Mouse (Mus musculus) midbrain, embryonic 11.5 days (tissue): ENCODE results near the gene Psmc6. TPM values are rescaled to one million over a fixed set of nuclear protein-coding genes. Genes with fewer than 3 reads are reported as not detected.

Source experiments
- ATAC-seq: fragments of 200-750 bp; cut with Nextera tagmentation; 2 replicates; pipeline ENCODE4 v1.8.0; 2017; ENCODE audit warnings: moderate TSS enrichment, moderate library complexity; ENCODE audit not compliant: low FRiP score
- DNase-seq: peaks from one replicate; pipeline ENCODE4 v3.0.0; 2015; ENCODE audit warnings: low spot score; ENCODE audit errors: missing footprints
- H3K27ac ChIP-seq: fragments of 300-500 bp; sonication (generic); 2 replicates; pipeline ENCODE4 v1.5.1; 2014; ENCODE audit warnings: low read depth, low read length
- H3K27me3 ChIP-seq: fragments of 300-500 bp; sonication (generic); 2 replicates; pipeline ENCODE4 v1.6.1; 2014; ENCODE audit warnings: mild to moderate bottlenecking, low read length, moderate library complexity, mixed read lengths; ENCODE audit not compliant: control insufficient read depth, insufficient read depth
- H3K36me3 ChIP-seq: fragments of 300-500 bp; sonication (generic); 2 replicates; pipeline ENCODE4 v1.6.1; 2014; ENCODE audit warnings: mild to moderate bottlenecking, low read length, moderate library complexity, mixed read lengths; ENCODE audit not compliant: control insufficient read depth, insufficient read depth
- H3K4me1 ChIP-seq: fragments of 300-500 bp; sonication (generic); 2 replicates; pipeline ENCODE4 v1.6.1; 2014; ENCODE audit warnings: low read length; ENCODE audit not compliant: control insufficient read depth, insufficient read depth
- H3K4me2 ChIP-seq: fragments of 300-500 bp; sonication (generic); 2 replicates; pipeline ENCODE4 v1.6.1; 2014; ENCODE audit warnings: mild to moderate bottlenecking, moderate library complexity
- H3K4me3 ChIP-seq: fragments of 300-500 bp; sonication (generic); 2 replicates; pipeline ENCODE4 v1.5.1; 2014; ENCODE audit warnings: low read depth, low read length
- H3K9ac ChIP-seq: fragments of 300-500 bp; sonication (generic); 2 replicates; pipeline ENCODE4 v1.6.1; 2014; ENCODE audit warnings: low read length
- H3K9me3 ChIP-seq: fragments of 300-500 bp; sonication (generic); 2 replicates; pipeline ENCODE4 v1.6.1; 2016; ENCODE audit warnings: low read length; ENCODE audit not compliant: control insufficient read depth
- WGBS: fragments of 180-500 bp; shearing (Covaris S2); extraction: QIAGEN DNeasy Blood & Tissue Kit; methylation state at CpG from one replicate; pipeline ENCODE4 v1.1.7; 2014; 5-methylcytosine and 5-hydroxymethylcytosine counted together
- polyA plus RNA-seq: library from polyadenylated mRNA; unstranded; fragments of >200 nt; fragmentation: Nextera tagmentation; extraction: Ambion mirVana; gene quantifications from 2 replicates; pipeline ENCODE4 v1.2.1, GENCODE M21; 2014

Gene Psmc6
- 258 and 276 TPM in 2 replicates for polyA plus RNA-seq

GRCm38 (mm10) chr14:45329589-45330181 is at the start of gene Psmc6:
TSS of gene Psmc6 (plus strand) at chr14:45329788.
- WGBS = under 1% methylated on average over 44 of the region's 44 CpGs
- peak; percentile 99 for DNase-seq
- Histone ChIP-seq H3K9me3 (no peaks in the 10 kb centered on the region), H3K9ac (peak within 1 kb of the TSS; percentile 89), H3K4me1 (peaks cover 4% of the 10 kb centered on the region), H3K36me3 (peaks cover 3% of the 10 kb centered on the region; the same call in 1 of the 2 replicates), H3K27me3 (no peaks in the 10 kb centered on the region), H3K27ac (peak within 1 kb of the TSS; percentile 49), H3K4me2 (peak within 1 kb of the TSS; percentile 54), H3K4me3 (peak within 1 kb of the TSS; percentile 76)
- ATAC-seq = peak; percentile 98

GRCm38 (mm10) chr14:45282066-45282465 is 47.5 kb upstream of the Psmc6 start:
- H3K4me1 ChIP-seq = no peaks in the 10 kb centered on the region
- H3K27ac ChIP-seq = no peak overlapping the region
- no peak overlapping the region for H3K9ac ChIP-seq
- H3K27me3 ChIP-seq = no peaks in the 10 kb centered on the region
- DNase-seq (no peak), ATAC-seq (no peak)
- H3K4me2 ChIP-seq = no peak overlapping the region
- H3K36me3 ChIP-seq = no peaks in the 10 kb centered on the region
- no peaks in the 10 kb centered on the region for H3K9me3 ChIP-seq
- no peak overlapping the region for H3K4me3 ChIP-seq
- 86% methylated on average over 3 of the region's 3 CpGs for WGBS

DNA sequence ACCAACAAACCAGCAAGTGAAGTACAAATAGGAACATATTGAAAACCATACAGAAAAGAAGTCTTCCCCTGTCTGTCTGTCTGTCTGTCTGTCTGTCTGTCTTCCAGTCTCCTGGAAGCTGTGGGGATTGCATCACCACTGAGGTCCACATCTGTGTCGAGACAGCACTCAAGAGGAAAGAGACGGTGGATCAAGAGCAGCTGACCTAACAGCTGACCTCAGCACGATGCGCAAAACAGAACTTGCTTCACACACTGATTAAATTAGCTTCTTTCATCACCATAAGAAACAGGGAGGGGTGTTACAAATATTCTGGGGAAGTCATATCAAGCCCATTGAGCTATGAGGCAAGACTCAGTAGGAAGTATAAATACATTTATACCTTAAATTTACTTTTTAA is 38.0 kb upstream of the Psmc6 start:
- H3K9me3 ChIP-seq = no peaks in the 10 kb centered on the region
- H3K4me1 ChIP-seq = no peaks in the 10 kb centered on the region
- DNase-seq (no peak), ATAC-seq (no peak)
- H3K4me3 ChIP-seq = no peak overlapping the region
- H3K27me3 ChIP-seq = no peaks in the 10 kb centered on the region
- H3K36me3 ChIP-seq = no peaks in the 10 kb centered on the region
- no peak overlapping the region for H3K9ac ChIP-seq
- no peak overlapping the region for H3K27ac ChIP-seq
- WGBS = 85% methylated on average over 4 of the region's 4 CpGs
- H3K4me2 ChIP-seq = no peak overlapping the region

DNA sequence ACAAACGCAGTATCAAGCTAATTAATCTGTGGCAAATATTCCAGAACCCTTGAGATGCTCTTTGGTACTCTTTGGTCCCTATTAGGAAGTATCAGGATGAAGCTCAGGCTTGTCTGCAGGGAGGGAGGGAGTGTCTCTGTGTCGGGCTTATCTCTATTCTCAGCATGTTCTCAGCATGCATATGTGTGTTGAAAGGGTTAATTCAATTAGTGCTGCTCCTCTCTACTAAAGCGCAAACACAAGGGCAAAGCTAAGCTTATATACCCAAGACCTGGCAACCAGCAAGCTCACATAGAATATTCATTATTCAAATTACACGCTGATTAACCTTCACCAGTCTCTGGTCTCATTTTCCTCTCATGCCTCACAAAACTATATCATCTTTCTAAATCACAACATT is 25.6 kb upstream of the Psmc6 start:
- Histone ChIP-seq H3K9me3 (no peaks in the 10 kb centered on the region), H3K4me2 (no peak overlapping the region), H3K36me3 (no peaks in the 10 kb centered on the region; the same call in 1 of the 2 replicates), H3K4me3 (no peak overlapping the region), H3K27ac (no peak overlapping the region), H3K4me1 (no peaks in the 10 kb centered on the region), H3K27me3 (no peaks in the 10 kb centered on the region), H3K9ac (no peak overlapping the region)
- ATAC-seq (peak; percentile 77), DNase-seq (no peak)
- 54% methylated on average over 4 of the region's 4 CpGs for WGBS

DNA sequence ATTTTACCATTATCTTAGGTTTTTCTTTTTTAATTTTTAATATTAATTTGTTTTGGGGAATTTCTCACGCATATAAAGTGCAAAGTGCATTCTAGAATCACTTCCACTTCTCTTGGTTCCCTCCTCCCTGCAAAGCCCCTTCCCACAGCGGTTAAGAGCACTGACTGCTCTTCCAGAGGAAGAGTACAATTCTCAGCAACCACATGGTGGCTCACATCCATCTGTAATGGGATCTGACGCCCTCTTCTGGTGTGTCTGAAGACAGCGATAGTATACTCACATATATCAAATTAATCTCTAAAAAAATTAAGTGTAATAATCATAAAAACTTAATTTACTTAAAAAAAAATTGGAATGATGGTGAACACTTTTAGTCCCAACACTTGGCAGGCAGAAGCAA is 25.2 kb upstream of the Psmc6 start:
- Histone ChIP-seq H3K27ac (no peak overlapping the region), H3K4me2 (no peak overlapping the region), H3K36me3 (no peaks in the 10 kb centered on the region; the same call in 1 of the 2 replicates), H3K27me3 (no peaks in the 10 kb centered on the region), H3K4me3 (no peak overlapping the region), H3K9ac (no peak overlapping the region), H3K9me3 (no peaks in the 10 kb centered on the region), H3K4me1 (no peaks in the 10 kb centered on the region)
- 64% methylated on average over 4 of the region's 4 CpGs for WGBS
- ATAC-seq (no peak), DNase-seq (no peak)

- 93% methylated on average over 5 of the region's 5 CpGs for WGBS
- H3K4me1 ChIP-seq = no peaks in the 10 kb centered on the region
These were observed 23.7 kb upstream of the Psmc6 start for GRCm38 (mm10) chr14:45305852-45306251.

GRCm38 (mm10) chr14:45307630-45308328 is 21.8 kb upstream of the Psmc6 start:
- Histone ChIP-seq H3K9me3 (no peaks in the 10 kb centered on the region), H3K27me3 (no peaks in the 10 kb centered on the region), H3K36me3 (no peaks in the 10 kb centered on the region), H3K4me2 (no peak overlapping the region), H3K4me1 (no peaks in the 10 kb centered on the region), H3K4me3 (no peak overlapping the region), H3K9ac (no peak overlapping the region), H3K27ac (no peak overlapping the region)
- 90% methylated on average over 8 of the region's 8 CpGs for WGBS
- DNase-seq = no peak
- no peak for ATAC-seq

More at GRCm38 (mm10) chr14:45305852-45306251, 23.7 kb upstream of the Psmc6 start:
- H3K4me2 ChIP-seq = no peak overlapping the region
- H3K4me3 ChIP-seq = no peak overlapping the region
- H3K27ac ChIP-seq = no peak overlapping the region
- H3K36me3 ChIP-seq = no peaks in the 10 kb centered on the region; the same call in 1 of the 2 replicates
- DNase-seq (no peak), ATAC-seq (no peak)
- no peaks in the 10 kb centered on the region for H3K27me3 ChIP-seq
- no peak overlapping the region for H3K9ac ChIP-seq
- H3K9me3 ChIP-seq = no peaks in the 10 kb centered on the region

- Histone ChIP-seq H3K36me3 (no peaks in the 10 kb centered on the region), H3K4me3 (no peak overlapping the region), H3K4me2 (no peak overlapping the region), H3K9me3 (no peaks in the 10 kb centered on the region), H3K9ac (no peak overlapping the region), H3K27me3 (no peaks in the 10 kb centered on the region), H3K27ac (no peak overlapping the region), H3K4me1 (no peaks in the 10 kb centered on the region)
- DNase-seq = no peak
- WGBS = 92% methylated on average over 13 of the region's 13 CpGs
- ATAC-seq = no peak
These were observed 19.9 kb upstream of the Psmc6 start for GRCm38 (mm10) chr14:45309646-45310045.

DNA sequence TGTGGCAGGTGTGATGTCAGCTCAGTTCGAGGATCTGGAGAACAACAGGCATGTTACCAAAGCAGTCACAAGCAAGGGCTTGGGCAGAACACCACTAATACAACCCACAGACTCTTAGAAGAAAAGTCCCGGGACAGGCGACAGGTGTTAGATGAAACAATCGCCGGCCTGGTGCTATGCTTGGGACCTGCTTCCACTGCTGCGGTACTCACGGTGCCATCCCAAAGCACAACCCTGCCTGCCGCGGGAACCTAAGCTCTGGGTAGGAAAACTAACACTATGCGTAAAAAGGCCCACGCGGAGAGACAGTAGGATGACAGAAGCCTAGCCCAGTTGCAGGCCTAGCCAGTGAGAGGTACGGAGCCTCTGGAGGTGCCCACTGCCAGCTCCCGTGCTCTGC is 19.5 kb upstream of the Psmc6 start:
- no peaks in the 10 kb centered on the region for H3K36me3 ChIP-seq
- no peak for ATAC-seq
- no peak overlapping the region for H3K4me2 ChIP-seq
- no peaks in the 10 kb centered on the region for H3K9me3 ChIP-seq
- H3K9ac ChIP-seq = no peak overlapping the region
- no peaks in the 10 kb centered on the region for H3K4me1 ChIP-seq
- H3K27ac ChIP-seq = no peak overlapping the region
- H3K27me3 ChIP-seq = no peaks in the 10 kb centered on the region
- WGBS = 92% methylated on average over 14 of the region's 14 CpGs
- H3K4me3 ChIP-seq = no peak overlapping the region
- DNase-seq = no peak
